Mouse (Mus musculus): ENCODE measurements around the gene Plod1.
"Not testable (repeated sequence)": the region's sequence is repeated elsewhere in the genome, so short reads cannot be mapped to it uniquely, and the experiment has no call there.

Gene Plod1

GRCm38 (mm10) chr4:147888237-147888636 is 48.3 kb downstream of the Plod1 start:
- no peak for DNase-seq (ENCODE audit: low spot score)

DNA sequence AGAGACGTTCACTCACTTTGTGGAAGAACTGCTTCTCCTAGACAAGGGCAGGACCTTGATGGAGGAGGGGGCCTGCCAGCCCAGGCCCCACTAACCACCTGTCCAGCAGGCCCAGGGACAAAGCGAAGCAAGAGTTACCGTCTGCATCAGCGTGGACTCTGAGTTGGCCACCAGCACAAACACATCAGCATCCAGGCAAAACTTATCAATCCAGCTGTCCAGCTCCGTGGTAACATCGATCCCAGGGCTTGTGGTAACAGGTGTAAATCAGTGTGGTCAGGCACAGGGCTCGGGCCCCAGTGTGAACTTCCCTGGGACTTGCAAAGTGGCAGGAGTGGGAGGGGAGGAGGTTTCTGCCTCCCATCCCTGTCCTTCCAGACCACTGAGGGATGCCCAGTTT is 49.3 kb downstream of the Plod1 start:
- no peak for DNase-seq (ENCODE audit: low spot score)

DNA sequence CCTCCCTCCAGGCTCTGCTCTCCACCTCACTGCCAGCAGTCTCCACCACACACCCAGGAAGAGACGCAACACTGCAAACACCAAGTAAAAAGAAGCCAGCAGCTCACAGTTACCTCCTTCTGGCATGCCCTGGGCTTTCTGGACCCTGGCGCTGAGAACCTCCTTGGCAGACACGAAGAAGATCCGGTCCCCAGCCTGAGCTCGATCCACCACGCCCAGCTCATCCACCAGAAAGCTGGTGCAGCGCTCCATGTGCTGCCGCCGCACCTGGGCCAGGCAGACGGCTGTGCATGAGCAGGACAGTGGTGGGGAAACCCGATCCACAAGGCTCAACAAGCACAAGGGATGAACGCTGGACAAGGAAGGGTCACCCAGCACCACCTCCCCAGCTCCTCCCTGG is 50.4 kb downstream of the Plod1 start:
- no peak for DNase-seq (ENCODE audit: low spot score)

DNA sequence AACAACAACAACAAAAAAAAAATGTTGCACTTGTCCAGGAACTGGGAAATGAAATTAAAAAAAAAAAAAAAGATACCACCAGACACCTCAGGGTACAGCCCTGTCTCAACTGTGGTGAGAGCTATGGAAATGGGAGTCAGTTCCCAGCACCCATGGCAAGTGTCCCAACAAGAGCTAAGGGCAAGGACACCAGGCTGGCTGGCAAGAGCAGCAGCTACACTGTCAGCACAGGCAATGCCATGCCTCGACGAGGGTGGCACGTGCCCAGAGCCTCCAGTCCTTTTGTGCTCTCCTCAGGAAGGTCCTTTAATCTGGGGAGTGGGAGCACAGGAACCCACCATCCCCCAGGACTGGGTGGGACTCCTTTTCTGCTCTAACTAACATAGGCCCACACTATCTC is 52.4 kb downstream of the Plod1 start:
- no peak for DNase-seq (ENCODE audit: low spot score)

GRCm38 (mm10) chr4:147883041-147883440 is 53.5 kb downstream of the Plod1 start:
- DNase-seq (ENCODE audit: low spot score): no peak

GRCm38 (mm10) chr4:147881792-147882191 is 54.8 kb downstream of the Plod1 start:
- DNase-seq (ENCODE audit: low spot score): no peak

DNA sequence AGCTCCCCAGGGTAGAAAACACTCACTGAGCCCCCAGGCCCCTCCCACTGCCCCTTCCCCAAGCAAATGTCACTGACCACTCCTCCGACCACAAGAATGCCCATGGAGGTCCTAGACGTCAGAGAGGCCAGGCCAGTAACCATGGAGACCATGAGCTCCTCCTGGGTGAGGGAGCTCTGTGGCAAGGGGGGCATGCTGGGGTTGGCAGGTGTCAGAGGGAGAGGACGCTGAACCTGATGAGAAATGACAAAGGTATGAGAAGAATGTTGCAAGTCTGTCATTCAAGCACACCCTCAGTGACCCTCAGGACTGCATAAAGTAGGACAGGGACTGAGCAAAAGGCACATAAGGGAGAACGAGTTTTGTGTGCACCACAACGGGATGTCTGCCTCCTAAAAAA is 56.7 kb downstream of the Plod1 start:
- no peak for DNase-seq (ENCODE audit: low spot score)

DNA sequence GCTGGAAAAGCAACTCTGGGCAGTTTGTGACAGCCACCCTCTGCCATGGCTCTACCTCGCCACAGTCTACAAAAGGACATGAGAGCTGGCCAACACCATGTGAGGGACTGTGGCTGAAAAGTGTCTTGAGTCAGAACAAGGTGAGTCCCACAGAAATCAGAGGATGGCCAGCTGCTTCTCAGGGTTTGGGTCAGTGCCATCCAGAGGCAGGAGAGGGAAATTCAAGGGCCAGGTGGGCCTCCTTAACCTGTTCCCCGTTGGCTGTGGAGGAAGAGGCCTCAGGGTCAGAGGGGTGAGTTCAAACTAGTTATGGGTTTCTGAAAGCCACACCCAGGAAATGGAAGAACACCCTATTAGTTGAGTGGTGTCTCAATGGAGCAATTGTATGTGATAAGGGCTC is 57.1 kb downstream of the Plod1 start:
- no peak for DNase-seq (ENCODE audit: low spot score)

DNA sequence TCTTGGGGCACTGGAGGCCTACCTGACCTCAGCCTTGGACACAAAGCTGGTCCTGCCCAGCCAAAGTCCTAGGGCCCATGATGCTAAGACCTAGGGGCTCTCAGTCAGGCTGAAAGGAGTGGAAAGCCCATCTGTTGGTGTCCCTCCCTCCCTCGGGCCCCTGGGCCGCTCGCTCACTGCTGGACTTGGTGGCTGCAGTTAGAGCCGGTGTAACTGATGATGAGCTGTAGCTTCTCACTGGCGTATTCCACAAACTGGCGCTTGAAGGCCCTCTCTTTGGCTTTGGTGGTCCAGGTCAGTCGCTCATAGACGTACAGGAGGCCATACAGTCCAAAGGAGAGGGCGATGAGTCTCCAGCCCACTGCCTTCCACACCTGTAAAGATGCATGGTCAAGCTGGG is 58.0 kb downstream of the Plod1 start:
- DNase-seq (ENCODE audit: low spot score): no peak

DNA sequence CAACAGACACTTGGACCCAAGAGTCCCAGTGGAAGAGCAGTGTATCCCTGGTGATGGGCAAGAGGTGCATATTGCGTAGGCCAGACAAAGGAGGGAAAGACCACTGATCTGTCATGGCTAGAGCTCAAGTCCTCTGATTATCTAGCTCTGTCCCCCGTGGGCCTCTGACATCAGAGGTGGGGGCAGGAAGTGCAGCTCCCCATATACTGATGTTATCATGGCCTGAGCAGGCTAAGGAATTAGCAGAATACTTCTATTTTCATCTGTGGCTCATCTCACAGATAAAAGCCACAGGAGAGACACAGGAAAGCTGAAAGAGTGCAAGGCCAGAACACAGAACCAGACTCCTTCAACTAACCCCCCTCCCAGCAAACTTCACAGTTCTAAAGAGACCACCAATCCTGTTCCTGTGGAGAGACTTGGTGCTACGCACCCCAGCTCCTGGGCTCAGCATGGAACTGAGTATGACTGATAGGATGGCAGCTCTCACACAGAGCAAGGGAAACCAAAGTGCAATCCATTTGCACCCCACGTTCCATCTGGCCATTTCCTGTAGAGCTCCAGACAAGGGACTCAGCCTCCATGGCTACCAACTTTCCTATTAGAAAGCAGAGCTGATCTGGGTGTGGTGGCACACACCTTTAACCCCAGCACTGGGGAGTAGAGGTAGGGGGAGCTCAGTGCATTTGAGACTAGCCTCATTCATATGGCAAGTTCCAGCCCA is 60.6 kb downstream of the Plod1 start:
- no peak for DNase-seq (ENCODE audit: low spot score)

- DNase-seq (ENCODE audit: low spot score): no peak
Observed at GRCm38 (mm10) chr4:147869238-147869637, 67.3 kb downstream of the Plod1 start.

- peak; percentile 82 for DNase-seq (ENCODE audit: low spot score)
Observed at GRCm38 (mm10) chr4:147868450-147869031, 68.0 kb downstream of the Plod1 start, which contains the start of the genes Miip and Fv1. Gene Miip (minus strand): TSS chr4:147868816. Gene Fv1 (plus strand): TSS chr4:147868979.

- peak; percentile 7 for DNase-seq (ENCODE audit: low spot score)
Observed at GRCm38 (mm10) chr4:147867563-147868449, 68.8 kb downstream of the Plod1 start.

DNA sequence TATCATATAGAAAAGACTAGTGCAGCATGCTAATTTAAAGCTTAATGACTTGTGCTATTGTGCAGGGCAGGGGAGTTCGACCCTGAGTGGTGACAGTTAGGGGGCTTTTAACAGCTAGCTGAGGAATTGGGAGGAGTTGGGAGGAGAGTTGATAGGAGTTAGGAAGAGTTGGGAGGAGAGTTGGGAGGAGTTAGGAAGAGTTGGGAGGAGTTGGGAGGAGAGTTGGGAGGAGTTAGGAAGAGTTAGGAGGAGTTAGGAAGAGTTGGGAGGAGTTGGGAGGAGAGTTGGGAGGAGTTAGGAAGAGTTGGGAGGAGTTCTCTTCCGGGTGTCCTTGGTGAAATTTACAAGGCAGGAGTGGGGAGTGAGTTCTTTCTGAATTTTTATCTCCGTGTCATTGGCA is 69.8 kb downstream of the Plod1 start:
- DNase-seq (ENCODE audit: low spot score): not testable (repeated sequence)

DNA sequence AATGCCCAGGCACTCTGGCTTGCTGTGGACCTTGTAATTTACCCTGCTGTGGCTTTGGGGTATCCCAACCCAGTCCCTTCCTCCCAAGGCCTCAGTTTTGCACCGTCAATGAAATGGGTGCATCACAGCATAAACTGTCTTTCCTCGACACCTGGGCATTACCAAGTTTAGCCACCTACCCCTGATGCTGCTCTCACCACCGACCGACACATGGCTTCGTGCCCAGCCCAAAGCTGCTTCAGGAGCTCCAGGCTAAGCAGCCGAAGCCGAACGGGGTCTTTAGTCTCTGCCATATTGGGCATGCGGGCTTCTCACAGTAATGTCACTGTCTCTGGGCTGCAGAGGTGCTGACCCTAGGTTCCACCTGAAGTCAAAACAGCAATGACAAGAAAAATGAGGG is 70.5 kb downstream of the Plod1 start:
- no peak for DNase-seq (ENCODE audit: low spot score)

DNA sequence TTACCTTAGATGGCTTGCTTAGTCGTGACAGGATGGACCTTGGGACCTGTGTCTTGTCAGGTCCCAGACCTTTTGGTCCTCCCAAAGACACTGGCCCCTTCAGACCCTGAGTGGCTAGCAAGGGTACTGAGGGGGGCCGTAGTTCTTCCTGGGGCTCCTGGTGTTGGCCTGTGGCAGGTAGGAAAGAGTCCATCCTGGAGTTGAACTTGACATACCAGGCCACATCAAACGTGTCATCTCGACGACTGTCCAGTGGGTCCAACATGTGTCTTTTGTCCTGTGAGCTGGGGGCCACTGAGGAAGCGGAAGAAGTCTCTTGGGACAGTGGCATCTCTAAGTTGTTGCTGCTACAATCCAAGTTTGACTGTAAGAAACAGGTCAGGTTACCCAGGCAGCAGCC is 70.9 kb downstream of the Plod1 start:
- no peak for DNase-seq (ENCODE audit: low spot score)

DNA sequence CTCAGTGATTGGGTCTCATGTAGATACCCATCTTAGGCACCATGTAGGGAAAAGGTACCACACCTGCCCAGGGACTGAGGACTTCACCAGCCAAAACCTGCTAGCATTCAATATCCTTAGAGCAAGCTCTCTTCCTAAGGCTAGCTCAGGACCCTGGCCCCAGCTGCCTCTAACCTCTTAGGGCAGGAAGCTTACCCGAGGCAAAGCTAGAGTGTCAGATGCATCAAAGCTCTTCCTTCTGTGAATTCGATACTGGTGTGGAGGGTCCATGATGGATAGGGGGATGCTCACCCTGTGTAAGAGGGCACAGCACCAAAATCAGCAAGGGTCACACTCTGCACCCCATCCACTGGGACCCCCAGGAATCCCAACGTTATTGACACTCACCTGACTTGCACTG is 74.5 kb downstream of the Plod1 start:
- DNase-seq (ENCODE audit: low spot score): no peak

Data from ovary, postnatal 14 days (tissue).